Mouse (Mus musculus) c-Kit-positive CD71-positive TER-119-negative erythroid progenitor cells, embryonic 14.5 days (primary cell): ENCODE results near the gene Bfsp2.
A peak's percentile ranks its signal among the peaks of the same experiment; 100 is the strongest.

Experiments
- DNase-seq: peaks from one replicate; pipeline ENCODE4 v3.0.0-alpha.2; 2013; ENCODE audit warnings: low read depth

Bfsp2 gene

GRCm38 (mm10) chr9:103480044-103480576, at the start of gene Bfsp2:
TSS of gene Bfsp2 (minus strand) at chr9:103480420.
- DNase-seq: no peak

- DNase-seq: no peak
Measured at GRCm38 (mm10) chr9:103525041-103525537, 44.9 kb upstream of the Bfsp2 start.

- no peak for DNase-seq
Measured at GRCm38 (mm10) chr9:103524600-103524999, 44.4 kb upstream of the Bfsp2 start.

- no peak for DNase-seq
Measured at GRCm38 (mm10) chr9:103523742-103524403, 43.7 kb upstream of the Bfsp2 start.

- DNase-seq: no peak
Measured at GRCm38 (mm10) chr9:103523008-103523407, 42.8 kb upstream of the Bfsp2 start.

- no peak for DNase-seq
Measured at GRCm38 (mm10) chr9:103513884-103514283, 33.7 kb upstream of the Bfsp2 start.

- DNase-seq: no peak
Measured at GRCm38 (mm10) chr9:103512257-103512656, 32.0 kb upstream of the Bfsp2 start.

- DNase-seq: no peak
Measured at GRCm38 (mm10) chr9:103506968-103507584, 26.9 kb upstream of the Bfsp2 start.

GRCm38 (mm10) chr9:103505067-103505466, 24.8 kb upstream of the Bfsp2 start:
- DNase-seq: no peak

- DNase-seq: no peak
Measured at GRCm38 (mm10) chr9:103504646-103505045, 24.4 kb upstream of the Bfsp2 start.

GRCm38 (mm10) chr9:103503586-103504298, 23.5 kb upstream of the Bfsp2 start:
- DNase-seq: no peak

GRCm38 (mm10) chr9:103502655-103503054, 22.4 kb upstream of the Bfsp2 start:
- DNase-seq: no peak

GRCm38 (mm10) chr9:103501861-103502364, 21.7 kb upstream of the Bfsp2 start:
- DNase-seq: no peak

- no peak for DNase-seq
Measured at GRCm38 (mm10) chr9:103499366-103499765, 19.1 kb upstream of the Bfsp2 start.

GRCm38 (mm10) chr9:103498699-103499098, 18.5 kb upstream of the Bfsp2 start:
- DNase-seq: no peak

- DNase-seq: no peak
Measured at GRCm38 (mm10) chr9:103495391-103495790, 15.2 kb upstream of the Bfsp2 start.

- DNase-seq: no peak
Measured at GRCm38 (mm10) chr9:103494346-103495020, 14.3 kb upstream of the Bfsp2 start.

- no peak for DNase-seq
Measured at GRCm38 (mm10) chr9:103491985-103492384, 11.8 kb upstream of the Bfsp2 start.

GRCm38 (mm10) chr9:103490439-103490838, 10.2 kb upstream of the Bfsp2 start:
- peak; percentile 31 for DNase-seq

- no peak for DNase-seq
Measured at GRCm38 (mm10) chr9:103489883-103490282, 9.7 kb upstream of the Bfsp2 start.

- no peak for DNase-seq
Measured at GRCm38 (mm10) chr9:103489096-103489495, 8.9 kb upstream of the Bfsp2 start.

GRCm38 (mm10) chr9:103486262-103486661, 6.0 kb upstream of the Bfsp2 start:
- no peak for DNase-seq
